Mouse (Mus musculus): ENCODE data around the gene Platr17. TPM values are rescaled to one million over a fixed set of nuclear protein-coding genes. Genes with fewer than 3 reads are reported as not detected.

Platr17 gene
- polyA plus RNA-seq, 1 experiment: 1.3 TPM

Other genes starting within 250 kb of the Platr17 start
- 190 and 223 TPM in 2 replicates for gene Hnrnpm, start 218.3 kb upstream of the Platr17 start, polyA plus RNA-seq (2012; rRNA removed)
- 104 and 117 TPM in 2 replicates for gene March2, start 186.5 kb upstream of the Platr17 start, polyA plus RNA-seq (2012; rRNA removed)
- gene Rab11b, start 144.6 kb upstream of the Platr17 start, polyA plus RNA-seq (2012; rRNA removed): 461 and 466 TPM in 2 replicates
- gene Angptl4, start 123.3 kb upstream of the Platr17 start, polyA plus RNA-seq (2012; rRNA removed): 4.2 and 4.4 TPM in 2 replicates
- 171 and 180 TPM in 2 replicates for gene Kank3, start 94.6 kb upstream of the Platr17 start, polyA plus RNA-seq (2012; rRNA removed)
- gene Rps28, start 80.6 kb upstream of the Platr17 start, polyA plus RNA-seq (2012; rRNA removed): 683 and 811 TPM in 2 replicates
- gene Ndufa7, start 80.6 kb upstream of the Platr17 start, polyA plus RNA-seq (2012; rRNA removed): 316 and 318 TPM in 2 replicates
- 30.1 and 31.8 TPM in 2 replicates for gene Cd320, start 62.0 kb upstream of the Platr17 start, polyA plus RNA-seq (2012; rRNA removed)
- not detected in 2 replicates for gene Gm7029, start 31.3 kb upstream of the Platr17 start, polyA plus RNA-seq (2012; rRNA removed)
- 2.5 and 2.6 TPM in 2 replicates for gene Kifc1, start 14.5 kb upstream of the Platr17 start, polyA plus RNA-seq (2012; rRNA removed)
- gene Daxx, start 4.3 kb downstream of the Platr17 start, polyA plus RNA-seq (2012; rRNA removed): 26.4 and 27.2 TPM in 2 replicates
- 25.4 and 28.5 TPM in 2 replicates for gene Tapbp, start 10.8 kb downstream of the Platr17 start, polyA plus RNA-seq (2012; rRNA removed)
- 29.9 and 33.4 TPM in 2 replicates for gene Zbtb22, start 10.8 kb downstream of the Platr17 start, polyA plus RNA-seq (2012; rRNA removed)
- 154 and 161 TPM in 2 replicates for gene Rgl2, start 24.4 kb downstream of the Platr17 start, polyA plus RNA-seq (2012; rRNA removed)
- gene Pfdn6, start 35.2 kb downstream of the Platr17 start, polyA plus RNA-seq (2012; rRNA removed): 101 and 130 TPM in 2 replicates
- 13.3 and 13.7 TPM in 2 replicates for gene Wdr46, start 35.5 kb downstream of the Platr17 start, polyA plus RNA-seq (2012; rRNA removed)
- gene B3galt4, start 46.4 kb downstream of the Platr17 start, polyA plus RNA-seq (2012; rRNA removed): 6.9 and 7.5 TPM in 2 replicates
- gene Vps52, start 50.7 kb downstream of the Platr17 start, polyA plus RNA-seq (2012; rRNA removed): 69.5 and 70.5 TPM in 2 replicates
- gene Rps18, start 50.9 kb downstream of the Platr17 start, polyA plus RNA-seq (2012; rRNA removed): 488 and 518 TPM in 2 replicates
- 75.5 and 94.5 TPM in 2 replicates for gene H2-K1, start 95.2 kb downstream of the Platr17 start, polyA plus RNA-seq (2012; rRNA removed)
- gene Ring1, start 119.5 kb downstream of the Platr17 start, polyA plus RNA-seq (2012; rRNA removed): 80.9 and 89.6 TPM in 2 replicates
- gene H2-Ke6, start 122.9 kb downstream of the Platr17 start, polyA plus RNA-seq (2012; rRNA removed): 84.6 and 87.2 TPM in 2 replicates
- gene Slc39a7, start 126.5 kb downstream of the Platr17 start, polyA plus RNA-seq (2012; rRNA removed): 101 and 102 TPM in 2 replicates
- 69.5 and 79.4 TPM in 2 replicates for gene Rxrb, start 126.7 kb downstream of the Platr17 start, polyA plus RNA-seq (2012; rRNA removed)
- 10.0 and 10.7 TPM in 2 replicates for gene Col11a2, start 134.3 kb downstream of the Platr17 start, polyA plus RNA-seq (2012; rRNA removed)
- gene H2-Oa, start 187.2 kb downstream of the Platr17 start, polyA plus RNA-seq (2012; rRNA removed): 1.1 and 1.2 TPM in 2 replicates
- 26.3 and 26.8 TPM in 2 replicates for gene H2-DMa, start 214.4 kb downstream of the Platr17 start, polyA plus RNA-seq (2012; rRNA removed)
- 167 and 194 TPM in 2 replicates for gene Brd2, start 217.5 kb downstream of the Platr17 start, polyA plus RNA-seq (2012; rRNA removed)
- gene H2-DMb2, start 238.2 kb downstream of the Platr17 start, polyA plus RNA-seq (2012; rRNA removed): 0.99 and 1.1 TPM in 2 replicates
- gene H2-DMb1, start 247.9 kb downstream of the Platr17 start, polyA plus RNA-seq (2012; rRNA removed): 3.1 and 3.5 TPM in 2 replicates